Mouse (Mus musculus): ENCODE measurements around the gene Bdkrb1. TPM values are rescaled to one million over a fixed set of nuclear protein-coding genes. Genes with fewer than 3 reads are reported as not detected.

The Bdkrb1 gene
- polyA plus RNA-seq, 1 experiment from 2014 or later = not detected

- H3K27me3 ChIP-seq (ENCODE audit: control insufficient read depth, insufficient read depth, low read depth, low read length) = no peaks in the 10 kb centered on the region
- H3K36me3 ChIP-seq (ENCODE audit: control insufficient read depth, insufficient read depth, low read length) = no peaks in the 10 kb centered on the region
- H3K4me2 ChIP-seq (ENCODE audit: low read depth, low read length) = no peak overlapping the region
- H3K27ac ChIP-seq (ENCODE audit: low read length) = no peak overlapping the region
- H3K9me3 ChIP-seq (ENCODE audit: control insufficient read depth, low read length) = no peaks in the 10 kb centered on the region
- no peaks in the 10 kb centered on the region for H3K4me1 ChIP-seq (replicated peaks; ENCODE audit: control insufficient read depth, insufficient read depth, low read length)
- 10% methylated on average over 7 of the region's 7 CpGs for WGBS
- H3K9ac ChIP-seq (ENCODE audit: low read length) = no peak overlapping the region
- H3K4me3 ChIP-seq (ENCODE audit: low read length) = no peak overlapping the region
- ATAC-seq (ENCODE audit: low read depth) = peak; percentile 61; the same call in 1 of the 2 replicates
Observed at GRCm38 (mm10) chr12:105611748-105612147, 8.9 kb downstream of the Bdkrb1 start.

DNA sequence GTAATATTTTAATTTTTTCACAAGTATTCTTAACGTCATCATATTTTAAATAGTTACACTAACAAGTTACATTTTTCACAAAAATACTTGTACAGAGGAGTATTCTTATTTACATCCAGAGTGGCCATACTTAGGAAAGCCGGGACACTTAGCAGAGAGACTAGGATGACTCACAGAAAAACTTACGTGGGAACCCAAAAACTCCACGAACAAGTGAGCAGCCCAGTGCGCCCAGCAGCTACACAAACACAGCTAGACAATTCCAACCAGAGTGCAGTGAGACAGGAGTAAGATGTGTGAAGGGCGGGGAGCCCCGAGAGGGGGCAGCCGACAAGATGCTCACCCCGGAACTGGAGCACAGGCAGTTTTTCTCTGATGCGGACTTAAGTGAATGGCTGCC is 10.7 kb downstream of the Bdkrb1 start:
- H3K27me3 ChIP-seq (ENCODE audit: control insufficient read depth, insufficient read depth, low read depth, low read length) = no peaks in the 10 kb centered on the region
- 85% methylated on average over 10 of the region's 10 CpGs for WGBS
- H3K4me2 ChIP-seq (ENCODE audit: low read depth, low read length) = no peak overlapping the region
- no peaks in the 10 kb centered on the region for H3K9me3 ChIP-seq (ENCODE audit: control insufficient read depth, low read length)
- H3K36me3 ChIP-seq (ENCODE audit: control insufficient read depth, insufficient read depth, low read length) = peaks cover 8% of the 10 kb centered on the region; the same call in 1 of the 2 replicates
- ATAC-seq (ENCODE audit: low read depth) = no peak
- no peak overlapping the region for H3K4me3 ChIP-seq (ENCODE audit: low read length)
- no peaks in the 10 kb centered on the region for H3K4me1 ChIP-seq (replicated peaks; ENCODE audit: control insufficient read depth, insufficient read depth, low read length)
- H3K9ac ChIP-seq (ENCODE audit: low read length) = no peak overlapping the region
- H3K27ac ChIP-seq (ENCODE audit: low read length) = no peak overlapping the region

GRCm38 (mm10) chr12:105622048-105622447 is 19.2 kb downstream of the Bdkrb1 start:
- WGBS = 95% methylated on average over 7 of the region's 7 CpGs
- Histone ChIP-seq H3K36me3 (ENCODE audit: control insufficient read depth, insufficient read depth, low read length) (peaks cover 42% of the 10 kb centered on the region), H3K9ac (ENCODE audit: low read length) (no peak overlapping the region), H3K4me3 (ENCODE audit: low read length) (no peak overlapping the region), H3K27me3 (ENCODE audit: control insufficient read depth, insufficient read depth, low read depth, low read length) (no peaks in the 10 kb centered on the region), H3K9me3 (ENCODE audit: control insufficient read depth, low read length) (no peaks in the 10 kb centered on the region), H3K4me2 (ENCODE audit: low read depth, low read length) (no peak overlapping the region), H3K4me1 (replicated peaks; ENCODE audit: control insufficient read depth, insufficient read depth, low read length) (no peaks in the 10 kb centered on the region), H3K27ac (ENCODE audit: low read length) (no peak overlapping the region)
- ATAC-seq (ENCODE audit: low read depth) = no peak

DNA sequence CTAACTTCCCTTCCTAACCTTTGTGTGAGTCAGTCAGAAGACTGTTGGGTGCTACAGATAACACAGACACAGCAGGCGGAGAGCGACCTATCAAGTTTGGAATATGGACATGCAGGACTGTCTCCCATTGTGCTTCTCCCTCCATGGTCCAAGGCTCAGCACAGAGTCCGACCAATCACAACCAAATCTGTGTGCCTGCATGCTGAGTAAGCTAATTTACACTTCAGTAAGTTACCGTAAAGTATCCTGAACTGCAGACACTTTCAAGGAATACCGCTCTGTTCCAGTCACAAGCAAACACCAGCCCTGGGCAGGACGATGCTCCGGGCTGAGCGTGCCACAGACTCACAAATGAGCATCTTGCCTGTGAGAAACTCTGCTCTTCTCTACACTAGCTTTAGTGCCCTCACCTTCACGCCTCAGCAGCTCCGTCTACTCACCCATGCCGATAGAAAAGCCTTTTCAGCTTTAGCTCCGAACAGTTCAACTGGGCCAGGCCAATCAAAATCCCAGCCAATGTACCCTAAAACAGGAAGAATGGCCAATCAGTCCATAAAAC is 20.2 kb downstream of the Bdkrb1 start:
- Histone ChIP-seq H3K4me2 (ENCODE audit: low read depth, low read length) (no peak overlapping the region), H3K4me1 (replicated peaks; ENCODE audit: control insufficient read depth, insufficient read depth, low read length) (no peaks in the 10 kb centered on the region), H3K4me3 (ENCODE audit: low read length) (no peak overlapping the region), H3K9me3 (ENCODE audit: control insufficient read depth, low read length) (no peaks in the 10 kb centered on the region), H3K9ac (ENCODE audit: low read length) (no peak overlapping the region), H3K36me3 (ENCODE audit: control insufficient read depth, insufficient read depth, low read length) (peaks cover 39% of the 10 kb centered on the region), H3K27ac (ENCODE audit: low read length) (no peak overlapping the region), H3K27me3 (ENCODE audit: control insufficient read depth, insufficient read depth, low read depth, low read length) (no peaks in the 10 kb centered on the region)
- no peak for ATAC-seq (ENCODE audit: low read depth)
- whole genome bisulfite sequencing = 92% methylated on average over 12 of the region's 12 CpGs

- ATAC-seq (ENCODE audit: low read depth) = no peak
- 50% methylated on average over 7 of the region's 7 CpGs for WGBS
- no peak overlapping the region for H3K4me2 ChIP-seq (ENCODE audit: low read depth, low read length)
- no peaks in the 10 kb centered on the region for H3K4me1 ChIP-seq (replicated peaks; ENCODE audit: control insufficient read depth, insufficient read depth, low read length)
- no peak overlapping the region for H3K9ac ChIP-seq (ENCODE audit: low read length)
- no peak overlapping the region for H3K27ac ChIP-seq (ENCODE audit: low read length)
- peaks cover 26% of the 10 kb centered on the region for H3K36me3 ChIP-seq (ENCODE audit: control insufficient read depth, insufficient read depth, low read length)
- no peak overlapping the region for H3K4me3 ChIP-seq (ENCODE audit: low read length)
- H3K27me3 ChIP-seq (ENCODE audit: control insufficient read depth, insufficient read depth, low read depth, low read length) = no peaks in the 10 kb centered on the region
- no peaks in the 10 kb centered on the region for H3K9me3 ChIP-seq (ENCODE audit: control insufficient read depth, low read length)
Observed at GRCm38 (mm10) chr12:105625798-105626197, 22.9 kb downstream of the Bdkrb1 start.

GRCm38 (mm10) chr12:105634374-105635067 is 31.6 kb downstream of the Bdkrb1 start:
- H3K9me3 ChIP-seq (ENCODE audit: control insufficient read depth, low read length) = no peaks in the 10 kb centered on the region
- WGBS = 93% methylated on average over 13 of the region's 13 CpGs
- no peak overlapping the region for H3K27ac ChIP-seq (ENCODE audit: low read length)
- H3K4me3 ChIP-seq (ENCODE audit: low read length) = no peak overlapping the region
- H3K4me1 ChIP-seq (replicated peaks; ENCODE audit: control insufficient read depth, insufficient read depth, low read length) = no peaks in the 10 kb centered on the region
- H3K36me3 ChIP-seq (ENCODE audit: control insufficient read depth, insufficient read depth, low read length) = peaks cover 47% of the 10 kb centered on the region
- no peaks in the 10 kb centered on the region for H3K27me3 ChIP-seq (ENCODE audit: control insufficient read depth, insufficient read depth, low read depth, low read length)
- no peak for ATAC-seq (ENCODE audit: low read depth)
- no peak overlapping the region for H3K9ac ChIP-seq (ENCODE audit: low read length)
- no peak overlapping the region for H3K4me2 ChIP-seq (ENCODE audit: low read depth, low read length)

- Histone ChIP-seq H3K4me2 (ENCODE audit: low read depth, low read length) (no peak overlapping the region), H3K36me3 (ENCODE audit: control insufficient read depth, insufficient read depth, low read length) (peaks cover 60% of the 10 kb centered on the region), H3K4me1 (replicated peaks; ENCODE audit: control insufficient read depth, insufficient read depth, low read length) (no peaks in the 10 kb centered on the region), H3K27ac (ENCODE audit: low read length) (no peak overlapping the region), H3K27me3 (ENCODE audit: control insufficient read depth, insufficient read depth, low read depth, low read length) (no peaks in the 10 kb centered on the region), H3K4me3 (ENCODE audit: low read length) (no peak overlapping the region), H3K9ac (ENCODE audit: low read length) (no peak overlapping the region), H3K9me3 (ENCODE audit: control insufficient read depth, low read length) (no peaks in the 10 kb centered on the region)
- no peak for ATAC-seq (ENCODE audit: low read depth)
- 88% methylated on average over 9 of the region's 9 CpGs for WGBS
Observed at GRCm38 (mm10) chr12:105636551-105636950, 33.7 kb downstream of the Bdkrb1 start.

- H3K27ac ChIP-seq (ENCODE audit: low read length) = no peak overlapping the region
- H3K4me1 ChIP-seq (replicated peaks; ENCODE audit: control insufficient read depth, insufficient read depth, low read length) = no peaks in the 10 kb centered on the region
- H3K27me3 ChIP-seq (ENCODE audit: control insufficient read depth, insufficient read depth, low read depth, low read length) = no peaks in the 10 kb centered on the region
- H3K4me2 ChIP-seq (ENCODE audit: low read depth, low read length) = no peak overlapping the region
- no peaks in the 10 kb centered on the region for H3K9me3 ChIP-seq (ENCODE audit: control insufficient read depth, low read length)
- WGBS = 77% methylated on average over 4 of the region's 4 CpGs
- no peak for ATAC-seq (ENCODE audit: low read depth)
- H3K9ac ChIP-seq (ENCODE audit: low read length) = no peak overlapping the region
- H3K4me3 ChIP-seq (ENCODE audit: low read length) = no peak overlapping the region
- H3K36me3 ChIP-seq (ENCODE audit: control insufficient read depth, insufficient read depth, low read length) = peaks cover 61% of the 10 kb centered on the region
Observed at GRCm38 (mm10) chr12:105637554-105637953, 34.7 kb downstream of the Bdkrb1 start.

- H3K9ac ChIP-seq (ENCODE audit: low read length) = no peak overlapping the region
- H3K36me3 ChIP-seq (ENCODE audit: control insufficient read depth, insufficient read depth, low read length) = peaks cover 59% of the 10 kb centered on the region
- ATAC-seq (ENCODE audit: low read depth) = peak; percentile 56; the same call in 1 of the 2 replicates
- no peak overlapping the region for H3K27ac ChIP-seq (ENCODE audit: low read length)
- no peak overlapping the region for H3K4me2 ChIP-seq (ENCODE audit: low read depth, low read length)
- no peaks in the 10 kb centered on the region for H3K27me3 ChIP-seq (ENCODE audit: control insufficient read depth, insufficient read depth, low read depth, low read length)
- no peak overlapping the region for H3K4me3 ChIP-seq (ENCODE audit: low read length)
- H3K4me1 ChIP-seq (replicated peaks; ENCODE audit: control insufficient read depth, insufficient read depth, low read length) = no peaks in the 10 kb centered on the region
- WGBS = 46% methylated on average over 11 of the region's 11 CpGs
- no peaks in the 10 kb centered on the region for H3K9me3 ChIP-seq (ENCODE audit: control insufficient read depth, low read length)
Observed at GRCm38 (mm10) chr12:105642770-105643321, 40.0 kb downstream of the Bdkrb1 start.
